Mouse (Mus musculus) spleen, postnatal 10 days (tissue): ENCODE measurements around the gene Igflr1.
A peak's percentile ranks its signal among the peaks of the same experiment; 100 is the strongest.

Experiments used
- DNase-seq, 2 experiments: peaks; one replicate each; pipeline ENCODE4 v3.0.0; 2021 to 2022; ENCODE audit warnings: low spot score in 2 of 2

Igflr1 gene

DNA sequence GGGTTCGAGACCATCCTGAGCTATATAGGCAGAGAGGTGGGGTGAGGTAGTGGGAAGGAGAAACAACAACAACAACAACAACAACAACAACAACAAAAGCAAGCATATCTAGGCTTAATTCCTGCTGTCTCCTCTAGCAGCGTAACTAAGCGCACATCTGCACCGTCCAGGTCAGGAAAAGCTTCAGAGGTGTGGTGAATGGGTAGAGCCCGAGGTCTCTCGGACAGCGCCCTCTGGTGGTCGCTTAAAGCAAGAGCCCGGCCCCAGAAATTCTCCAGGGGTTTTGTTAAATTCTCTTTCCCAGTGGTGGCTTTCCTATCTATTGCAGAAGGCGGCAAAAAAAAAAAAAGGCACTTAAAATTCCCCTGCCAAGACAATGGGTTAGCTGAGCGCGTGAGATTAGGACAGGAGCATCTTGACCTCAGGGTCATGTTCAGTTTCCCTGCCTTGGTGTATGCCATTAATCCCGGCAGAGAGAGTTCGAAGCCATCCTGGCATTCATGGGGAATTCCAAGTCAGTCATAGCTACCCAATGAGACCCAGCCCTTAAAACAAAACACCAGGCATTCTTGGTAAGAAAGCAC, 48.4 kb downstream of the Igflr1 start:
- DNase-seq: peak; percentile 55 to 82

DNA sequence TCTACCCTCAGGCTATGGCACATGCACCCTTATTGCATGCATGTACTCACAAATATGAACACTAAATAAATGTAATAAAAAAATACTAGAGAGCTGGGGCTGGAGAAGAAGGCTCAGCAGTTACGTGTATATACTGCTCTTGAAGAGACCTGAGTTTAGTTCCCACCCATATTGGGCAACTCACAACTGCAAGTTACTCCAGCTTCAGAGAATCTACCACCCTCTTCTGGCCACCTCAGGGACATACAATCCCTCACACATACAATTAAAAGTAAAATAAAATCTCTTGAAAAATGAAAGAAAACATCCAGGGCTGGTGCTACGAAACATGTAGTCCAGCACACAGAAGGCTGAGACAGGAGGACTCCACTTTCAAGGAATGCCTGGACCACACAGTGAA, 49.2 kb downstream of the Igflr1 start:
- DNase-seq: no peak

DNA sequence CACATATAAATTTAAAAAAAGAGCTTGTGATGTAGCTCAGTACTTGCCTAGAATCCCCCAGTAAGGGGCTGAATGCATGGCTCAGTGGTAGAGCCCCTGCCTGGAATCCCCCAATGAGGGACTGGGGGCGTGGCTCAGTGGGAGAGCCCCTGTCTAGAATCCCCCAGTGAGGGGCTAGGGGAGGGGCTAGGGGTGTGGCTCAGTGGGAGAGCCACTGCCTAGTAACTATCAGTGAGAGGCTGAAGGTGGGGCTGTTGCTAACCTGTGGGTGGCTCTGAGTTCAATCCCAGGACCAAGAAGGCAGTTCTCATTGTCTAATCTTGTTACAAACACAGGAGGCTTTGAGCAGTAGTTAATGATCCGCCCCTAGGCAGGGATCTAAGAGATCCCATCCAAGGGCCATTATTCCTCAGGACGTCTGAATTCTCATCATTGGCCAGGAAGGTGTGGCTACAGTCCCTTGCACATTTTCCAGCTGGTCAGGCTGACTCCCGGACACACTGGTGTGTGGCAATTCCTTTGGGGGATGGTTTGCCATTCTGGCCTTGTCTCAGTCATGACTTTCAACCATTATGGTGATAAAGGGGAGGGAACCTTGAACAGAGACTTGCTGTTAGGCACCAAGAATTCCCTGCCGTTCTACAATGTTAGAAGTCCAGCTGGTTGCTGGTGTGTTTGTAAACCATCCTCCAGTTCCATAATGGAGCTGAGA, 50.0 kb downstream of the Igflr1 start:
- DNase-seq: no peak
